Mouse (Mus musculus): Measurements from ENCODE around the gene Tgfbr3. TPM values are rescaled to one million over a fixed set of nuclear protein-coding genes. Genes with fewer than 3 reads are reported as not detected.
"Not testable (repeated sequence)": the region's sequence is repeated elsewhere in the genome, so short reads cannot be mapped to it uniquely, and the experiment has no call there.

The Tgfbr3 gene
- total RNA-seq, 2 experiments from 2014 or later: 20.5 to 22.9 TPM

DNA sequence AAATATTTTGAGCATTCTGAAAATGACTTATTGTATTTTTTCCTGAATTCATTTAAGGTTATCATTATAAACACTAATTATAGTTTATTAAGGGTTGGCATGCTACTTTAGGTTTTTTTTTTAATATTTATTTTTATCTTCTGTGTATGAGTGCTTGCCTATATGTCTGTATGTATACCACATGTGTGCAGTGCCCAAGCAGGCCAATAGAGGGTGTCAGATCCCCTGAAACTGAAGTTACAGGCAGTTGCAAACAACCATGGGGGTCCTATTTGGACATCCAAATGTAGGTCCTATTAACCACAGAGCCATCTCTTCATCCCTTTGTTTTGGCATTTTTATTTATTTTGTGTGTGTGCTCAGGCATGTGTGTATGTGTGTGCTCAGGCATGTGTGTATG lies 61.8 kb downstream of the Tgfbr3 start:
- TF ChIP-seq CTCF (IDR thresholded peaks at IDR 0.05): peak; percentile 9; the same call in 1 of the 2 replicates
- DNase-seq: no peak
- Histone ChIP-seq H3K4me3 (no peak overlapping the region), H3K27ac (no peak overlapping the region)
- intact Hi-C loops (cut with DNase I): no loop called here

DNA sequence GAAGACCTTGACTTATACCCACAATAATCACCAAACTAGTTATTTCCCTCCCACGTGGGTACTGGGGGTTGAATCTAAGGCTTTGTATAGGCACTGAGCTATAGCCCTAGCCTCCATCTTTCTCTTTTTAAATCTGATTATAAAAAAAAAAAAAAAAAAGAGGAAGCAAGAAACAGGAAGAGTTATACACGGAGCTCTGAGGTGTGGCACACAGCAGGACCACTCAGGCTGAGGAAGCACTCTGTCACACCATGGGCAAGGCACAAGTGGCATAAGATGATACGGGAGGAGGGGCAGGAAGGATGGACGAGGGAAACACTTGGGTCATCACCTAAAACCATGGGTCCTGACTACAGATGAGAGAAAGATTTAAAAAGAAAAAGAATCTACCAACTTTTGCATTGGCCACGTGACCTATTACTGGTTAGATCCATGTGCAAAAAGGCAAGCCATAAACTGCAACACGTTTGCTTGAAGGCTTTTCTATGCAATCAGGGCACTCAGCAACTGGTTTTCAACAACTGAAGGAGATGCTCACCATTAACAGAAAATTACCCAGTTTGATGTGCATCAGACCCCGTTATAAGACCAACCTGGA lies 64.5 kb downstream of the Tgfbr3 start:
- intact Hi-C loops (cut with DNase I): no loop called here

DNA sequence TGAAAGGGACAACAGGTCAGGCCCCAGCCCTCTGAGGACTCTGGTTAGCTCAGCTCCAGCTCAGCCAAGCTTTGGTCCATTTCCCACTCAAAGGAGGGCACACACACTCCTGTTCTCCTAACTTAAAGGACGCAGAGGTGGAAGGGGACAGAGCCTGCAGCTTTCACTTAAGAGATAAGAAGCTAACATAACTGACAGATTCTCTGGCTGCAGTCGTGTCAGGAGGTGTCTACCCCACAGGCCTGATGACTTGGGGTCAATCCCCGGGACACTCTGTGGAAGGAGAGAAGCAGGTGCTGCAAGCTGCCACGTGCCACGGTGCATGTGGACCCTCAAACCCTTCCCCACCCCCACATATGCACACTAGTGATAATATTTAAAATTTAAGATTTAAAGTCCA lies 65.3 kb downstream of the Tgfbr3 start:
- no peak overlapping the region for H3K27ac ChIP-seq
- no peak for TF ChIP-seq CTCF (IDR thresholded peaks at IDR 0.05)

More for the DNA sequence above, 64.5 kb downstream of the Tgfbr3 start:
- DNase-seq: no peak
- H3K4me3 ChIP-seq: no peak overlapping the region
- no peak overlapping the region for H3K27ac ChIP-seq
- TF ChIP-seq CTCF (IDR thresholded peaks at IDR 0.05): no peak

DNA sequence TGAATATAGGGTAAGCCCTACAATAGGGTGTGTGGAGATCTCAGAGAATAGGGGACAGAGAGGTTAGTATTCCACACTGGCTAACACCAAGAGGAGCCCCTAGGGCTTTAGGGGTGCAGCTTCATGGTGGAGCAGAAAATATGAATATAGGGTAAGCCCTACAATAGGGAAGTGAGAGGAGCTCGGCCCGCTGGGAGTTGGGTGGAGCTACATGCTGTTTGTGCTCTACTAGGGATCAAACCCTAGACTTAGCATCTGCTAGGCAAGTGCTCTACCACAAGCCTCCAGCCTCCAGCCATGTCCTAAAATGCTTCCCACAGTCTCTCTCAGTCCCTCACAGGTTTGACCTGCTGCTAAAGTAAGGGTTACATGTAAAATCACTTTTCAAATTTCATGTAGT lies 65.9 kb downstream of the Tgfbr3 start:
- H3K27ac ChIP-seq: not testable (repeated sequence)

More for the DNA sequence above, 65.3 kb downstream of the Tgfbr3 start:
- intact Hi-C loops (cut with DNase I): no loop called here
- no peak for DNase-seq
- H3K4me3 ChIP-seq: no peak overlapping the region

DNA sequence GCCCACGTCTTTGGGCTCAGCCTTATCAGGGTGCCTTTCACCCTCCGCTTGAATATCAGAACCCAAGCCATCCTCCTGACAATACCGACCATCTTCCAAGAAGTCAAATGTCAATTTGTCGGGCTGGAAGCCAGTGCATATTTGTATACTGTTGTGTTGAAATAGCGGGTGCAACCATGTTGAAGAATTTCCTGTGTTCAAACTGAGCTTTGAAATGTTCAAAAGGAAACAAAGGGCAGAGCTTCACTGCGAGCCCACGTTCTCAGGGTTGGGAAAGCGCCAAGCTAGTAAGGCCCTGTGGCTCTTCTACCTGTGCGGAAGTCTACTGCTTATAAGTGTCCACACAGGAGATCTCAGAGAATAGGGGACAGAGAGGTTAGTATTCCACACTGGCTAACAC lies 66.4 kb downstream of the Tgfbr3 start:
- DNase-seq: no peak
- Histone ChIP-seq H3K27ac (peak overlapping the region; percentile 31; the same call in 1 of the 2 replicates), H3K4me3 (no peak overlapping the region)
- no peak for TF ChIP-seq CTCF (IDR thresholded peaks at IDR 0.05)
- intact Hi-C loops (cut with DNase I): no loop called here

More for the DNA sequence above, 65.9 kb downstream of the Tgfbr3 start:
- H3K4me3 ChIP-seq; intact Hi-C loops (cut with DNase I); DNase-seq: not testable (repeated sequence)

DNA sequence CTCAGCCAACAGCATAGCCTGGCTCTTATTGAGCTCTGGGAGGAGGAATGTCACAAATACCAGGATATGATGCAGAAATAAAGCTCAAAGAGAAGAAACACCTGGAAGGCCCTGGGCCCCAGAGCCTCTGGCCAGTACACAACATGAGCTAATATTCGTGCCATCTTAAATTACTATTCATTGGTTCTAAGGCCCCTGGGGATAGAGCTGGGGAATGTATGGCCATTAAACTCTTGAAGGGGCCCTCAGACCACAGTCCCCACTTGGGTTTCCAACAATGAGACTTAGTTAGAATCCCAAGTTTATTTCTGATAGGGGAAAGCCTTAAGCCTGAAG lies 66.8 kb downstream of the Tgfbr3 start:
- H3K4me3 ChIP-seq: peak overlapping the region; percentile 43; the same call in 1 of the 2 replicates
- peak overlapping the region; percentile 48; the same call in 1 of the 2 replicates for H3K27ac ChIP-seq
- no peak for DNase-seq
- intact Hi-C loops (cut with DNase I): no loop called here
- no peak for TF ChIP-seq CTCF (IDR thresholded peaks at IDR 0.05)

DNA sequence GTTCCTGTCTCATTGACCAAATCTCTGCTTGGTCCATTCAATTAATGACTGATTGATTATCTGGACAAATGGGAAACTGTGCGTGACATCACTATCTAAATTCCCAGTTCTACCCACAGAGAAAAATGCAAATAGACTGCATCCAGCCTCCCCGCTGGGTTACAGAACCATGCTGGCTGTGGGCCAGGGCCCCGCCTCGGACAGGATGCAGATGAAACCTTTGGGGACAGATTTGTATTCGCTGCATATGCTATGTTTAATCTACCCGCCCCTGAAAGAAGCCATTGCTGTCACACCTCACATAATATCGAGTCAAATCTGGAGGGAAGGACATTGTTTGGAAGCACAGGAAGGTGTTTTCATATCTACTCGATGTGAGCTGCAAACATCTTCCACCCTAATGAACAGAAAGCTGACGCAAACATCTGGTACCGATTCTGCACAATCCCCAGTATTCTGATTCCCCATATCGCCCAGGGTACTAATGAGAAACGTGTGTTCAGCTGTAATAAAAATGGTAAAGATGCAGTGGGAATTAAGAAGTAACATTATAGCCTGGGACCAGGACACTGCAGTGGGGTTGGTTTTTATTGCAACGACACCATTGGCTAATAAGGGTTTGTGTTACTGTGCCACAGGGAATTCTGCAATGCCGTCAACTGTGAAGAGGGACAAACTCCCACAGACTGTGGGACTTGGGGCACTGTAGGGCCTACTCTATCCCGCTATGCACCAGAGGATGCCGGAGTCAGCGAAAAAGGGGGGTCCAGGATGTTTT lies 67.3 kb downstream of the Tgfbr3 start:
- peak; percentile 66 for DNase-seq
- intact Hi-C loops (cut with DNase I): no loop called here
- Histone ChIP-seq H3K4me3 (peak overlapping the region; percentile 43), H3K27ac (peak overlapping the region; percentile 48; the same call in 1 of the 2 replicates)
- TF ChIP-seq CTCF (IDR thresholded peaks at IDR 0.05): no peak

DNA sequence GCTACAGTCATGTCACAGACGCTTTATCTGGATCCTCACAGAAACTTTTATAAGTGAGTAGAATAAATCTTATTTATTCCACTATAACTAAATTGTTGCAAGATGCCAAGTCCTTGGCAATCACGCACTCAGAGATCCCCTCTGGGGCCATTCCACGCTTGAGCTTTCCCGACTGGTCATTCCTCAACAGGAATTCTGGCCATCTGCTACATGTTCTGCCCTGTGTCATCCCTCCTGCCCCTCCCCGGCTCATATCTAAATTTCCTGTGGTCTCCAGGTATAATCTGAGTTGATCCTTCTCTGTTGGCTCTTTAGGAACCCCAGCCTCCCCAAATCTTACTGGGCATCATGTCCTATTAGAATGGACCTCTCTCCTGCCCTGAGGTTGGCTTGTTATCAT lies 68.5 kb downstream of the Tgfbr3 start:
- no peak for DNase-seq
- Histone ChIP-seq H3K27ac (no peak overlapping the region), H3K4me3 (no peak overlapping the region)
- no peak for TF ChIP-seq CTCF (IDR thresholded peaks at IDR 0.05)
- intact Hi-C loops (cut with DNase I): no loop called here

DNA sequence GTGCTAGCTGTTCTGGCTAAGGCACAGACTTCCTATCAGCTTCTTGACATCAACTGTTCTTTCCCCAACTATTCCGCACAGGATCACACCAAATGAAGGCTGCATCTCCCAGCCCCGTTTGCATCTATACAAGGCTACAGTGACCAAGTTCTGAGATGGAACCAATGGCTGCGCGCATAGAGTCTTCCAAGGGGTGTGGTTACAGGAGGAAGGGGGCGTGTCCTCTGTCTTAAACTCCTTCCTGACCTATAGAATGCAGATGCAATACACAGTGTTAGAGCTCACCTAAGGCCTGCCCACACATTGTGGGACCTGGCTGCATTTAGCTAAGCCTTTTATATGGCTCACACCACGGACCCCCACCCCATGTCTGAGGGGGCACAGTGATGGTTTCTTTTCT lies 69.5 kb downstream of the Tgfbr3 start:
- intact Hi-C loops (cut with DNase I): no loop called here
- TF ChIP-seq CTCF (IDR thresholded peaks at IDR 0.05): no peak
- no peak for DNase-seq
- Histone ChIP-seq H3K4me3 (no peak overlapping the region), H3K27ac (peak overlapping the region; percentile 12; the same call in 1 of the 2 replicates)

DNA sequence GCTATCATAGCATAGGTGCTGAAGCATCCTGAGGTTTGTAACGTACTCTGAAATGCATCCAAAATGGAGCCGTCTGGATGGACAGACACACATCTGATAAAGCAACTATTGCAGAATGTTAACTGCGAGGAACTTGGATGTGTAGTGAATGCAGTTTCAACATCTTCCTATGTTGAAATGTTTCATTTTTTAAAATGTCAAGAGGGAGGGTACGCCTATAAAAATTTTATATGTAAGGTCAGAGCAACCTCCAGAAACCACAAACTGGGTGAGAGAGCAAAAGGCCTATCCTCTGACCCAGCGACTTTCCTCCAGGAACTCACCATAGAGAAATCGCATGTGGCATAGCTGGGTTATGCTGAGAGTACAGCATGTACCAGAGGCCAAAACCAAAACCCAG lies 70.1 kb downstream of the Tgfbr3 start:
- no peak for DNase-seq
- Histone ChIP-seq H3K27ac (no peak overlapping the region; the same call in 1 of the 2 replicates), H3K4me3 (no peak overlapping the region)
- intact Hi-C loops (cut with DNase I): no loop called here
- TF ChIP-seq CTCF (IDR thresholded peaks at IDR 0.05): no peak

DNA sequence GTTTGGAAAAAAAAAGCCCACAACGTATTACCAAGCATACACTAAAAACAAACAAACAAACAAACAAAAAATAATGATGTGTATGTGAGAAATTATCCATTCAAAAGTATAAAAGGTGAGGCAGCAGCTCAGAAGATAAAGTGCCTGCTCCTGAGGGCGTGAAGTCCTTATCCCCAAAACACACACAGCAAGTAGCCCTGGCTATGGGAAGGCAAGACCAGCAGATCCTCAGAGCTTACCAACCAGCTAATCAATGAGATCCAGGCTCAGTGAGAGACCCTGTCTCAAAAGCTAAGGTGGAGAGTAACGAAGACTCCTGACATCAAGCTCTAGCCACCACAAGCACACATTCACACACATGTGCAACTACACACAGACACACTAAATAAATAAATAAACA lies 70.8 kb downstream of the Tgfbr3 start:
- no peak for TF ChIP-seq CTCF (IDR thresholded peaks at IDR 0.05)
- no peak overlapping the region for H3K27ac ChIP-seq
- intact Hi-C loops (cut with DNase I): no loop called here
- no peak for DNase-seq
- no peak overlapping the region for H3K4me3 ChIP-seq

DNA sequence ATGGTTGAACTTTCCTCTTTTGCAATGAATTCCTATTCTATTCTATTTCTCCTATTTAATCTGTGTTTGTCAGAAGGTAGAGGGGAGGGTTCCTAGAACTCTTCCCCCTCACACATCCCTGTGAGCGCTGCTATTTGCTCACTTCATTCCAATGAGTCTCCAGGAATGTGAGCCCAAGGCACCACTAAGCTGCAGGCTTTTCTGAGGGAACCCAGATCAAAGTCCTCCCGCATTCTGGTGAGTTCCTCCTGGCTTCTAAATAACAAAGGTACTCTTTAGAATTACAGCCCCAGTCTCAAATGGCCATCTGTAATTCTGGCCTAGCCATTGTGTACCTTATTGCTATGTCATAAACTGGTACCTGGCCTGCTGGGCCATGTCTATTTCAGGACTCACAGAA lies 72.3 kb downstream of the Tgfbr3 start:
- no peak for TF ChIP-seq CTCF (IDR thresholded peaks at IDR 0.05)
- H3K4me3 ChIP-seq: no peak overlapping the region
- intact Hi-C loops (cut with DNase I): no loop called here
- H3K27ac ChIP-seq: peak overlapping the region; percentile 12; the same call in 1 of the 2 replicates
- DNase-seq: no peak

DNA sequence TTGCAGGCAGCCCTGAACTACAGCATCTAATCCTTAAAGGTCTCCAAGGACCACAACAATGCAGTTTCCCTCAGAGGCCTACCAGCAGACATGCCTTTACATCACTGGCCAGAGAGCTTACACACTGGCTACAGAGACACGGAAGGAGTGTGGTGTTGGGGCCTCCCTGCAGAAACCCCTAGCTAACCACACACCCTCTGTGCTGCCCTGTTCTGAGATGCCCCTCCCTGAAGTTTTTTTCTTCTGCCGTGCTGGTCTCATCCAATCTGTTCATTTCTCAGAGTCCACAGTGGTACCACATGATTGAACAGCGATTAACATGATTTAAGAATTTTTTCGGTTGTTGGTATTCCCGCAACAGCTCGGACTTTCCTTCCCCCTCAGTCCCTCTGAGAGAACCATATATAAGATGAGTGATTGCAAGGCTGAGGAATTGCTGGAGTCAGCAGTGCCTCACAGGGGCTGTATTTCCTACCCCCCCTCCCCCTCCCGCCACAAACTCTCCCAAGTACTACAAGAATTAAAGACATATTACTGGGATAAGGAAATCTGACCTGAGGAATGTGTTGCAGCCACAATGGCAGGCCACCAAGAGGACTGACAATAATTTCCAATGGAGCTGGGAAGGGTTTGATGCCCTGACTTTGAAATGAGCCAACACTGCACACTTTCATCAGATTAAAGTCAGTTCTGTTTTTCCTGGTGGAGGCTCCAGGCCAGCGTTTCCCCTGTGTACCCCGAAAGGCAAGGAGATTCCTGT lies 75.9 kb downstream of the Tgfbr3 start:
- DNase-seq: peak; percentile 40
- intact Hi-C loops (cut with DNase I): no loop called here

More for the DNA sequence above, 75.9 kb downstream of the Tgfbr3 start:
- TF ChIP-seq CTCF (IDR thresholded peaks at IDR 0.05): no peak
- peak overlapping the region; percentile 28; the same call in 1 of the 2 replicates for H3K27ac ChIP-seq
- H3K4me3 ChIP-seq: no peak overlapping the region
